9 mouse cellular contexts compared by ENCODE assay signal in genomic region chr1:193160317-193161032, GRCm38 (mm10). TPM values are rescaled to one million over a fixed set of nuclear protein-coding genes. Genes with fewer than 3 reads are reported as not detected.
DNase-seq lines count a peak whose midpoint lies in the region; ATAC-seq and TF ChIP-seq lines count a peak whose summit lies in the region.
"Had no signal": no experiment of that assay in that cellular context is flagged by ENCODE, and none has a peak within 500 bp of the region (broad histone marks: within the 10 kb centered on the region; RNA-seq: fewer than 3 reads in every experiment).

No protein-coding gene starts in this region.

- peak; percentile 65 to 67 for DNase-seq in B cell, adult 2 months
- DNase-seq in liver, embryonic 11.5 days (ENCODE audit: low spot score) = peak; percentile 70
- DNase-seq in midbrain, postnatal 0 days (ENCODE audit: low spot score) = no peak
- peak; percentile 68 for DNase-seq in thymus, adult 2 months
- no peak for DNase-seq in right cerebral cortex, postnatal 25 days

- TF ChIP-seq POLR2A in thymus, adult 2 months (IDR thresholded peaks at IDR 0.05; ENCODE audit: control insufficient read depth, extremely low read depth, insufficient read depth, low read length, poor library complexity) = no peak

- ATAC-seq in activated CD4-positive, CD25-positive, alpha-beta regulatory T cell, adult 4 months = peak; percentile 51
- ATAC-seq in forebrain, embryonic 15.5 days (replicated peaks) = no peak
- ATAC-seq in hindbrain, embryonic 13.5 days (ENCODE audit: low FRiP score) = no peak
- peak; percentile 69 for ATAC-seq in liver, embryonic 11.5 days (replicated peaks; ENCODE audit: low FRiP score)
- no peak for ATAC-seq in midbrain, postnatal 0 days (ENCODE audit: low FRiP score)

- H3K4me3 ChIP-seq in forebrain, embryonic 15.5 days = no peak overlapping the region
- peak overlapping the region; percentile 21; the same call in 1 of the 2 replicates for H3K4me3 ChIP-seq in hindbrain, embryonic 13.5 days
- peak overlapping the region; percentile 23; the same call in 1 of the 2 replicates for H3K4me3 ChIP-seq in liver, embryonic 11.5 days (ENCODE audit: low read depth, low read length)
- no peak overlapping the region for H3K4me3 ChIP-seq in midbrain, postnatal 0 days (ENCODE audit: low read depth, low read length)
- H3K4me3 ChIP-seq in thymus, adult 2 months (ENCODE audit: control insufficient read depth, insufficient read depth, low read length) = peak overlapping the region; percentile 7; the same call in 1 of the 2 replicates
- H3K4me3 ChIP-seq: erythroblast, embryonic 14.5 days had no signal

- H3K9me3 ChIP-seq in forebrain, embryonic 15.5 days = no peaks in the 10 kb centered on the region
- H3K9me3 ChIP-seq in hindbrain, embryonic 13.5 days = no peaks in the 10 kb centered on the region
- no peaks in the 10 kb centered on the region for H3K9me3 ChIP-seq in liver, embryonic 11.5 days (ENCODE audit: control insufficient read depth, low read length)
- no peaks in the 10 kb centered on the region for H3K9me3 ChIP-seq in midbrain, postnatal 0 days (ENCODE audit: low read length)

- H3K9ac ChIP-seq in forebrain, embryonic 15.5 days (replicated peaks) = no peak overlapping the region
- H3K9ac ChIP-seq in hindbrain, embryonic 13.5 days = peak overlapping the region; percentile 20; the same call in 1 of the 2 replicates
- H3K9ac ChIP-seq in liver, embryonic 11.5 days (ENCODE audit: low read depth, low read length) = no peak overlapping the region
- H3K9ac ChIP-seq in midbrain, postnatal 0 days (replicated peaks; ENCODE audit: low read length, poor library complexity, severe bottlenecking) = no peak overlapping the region

- H3K27me3 ChIP-seq in forebrain, embryonic 15.5 days = no peaks in the 10 kb centered on the region
- peaks cover 15% of the 10 kb centered on the region for H3K27me3 ChIP-seq in hindbrain, embryonic 13.5 days
- H3K27me3 ChIP-seq in liver, embryonic 11.5 days (replicated peaks; ENCODE audit: control insufficient read depth, insufficient read depth, low read length) = 0 out of 2 replicates have a peak, but pooled peaks cover 2% of the 10 kb centered on the region
- H3K27me3 ChIP-seq in midbrain, postnatal 0 days (ENCODE audit: insufficient read depth, low read length) = no peaks in the 10 kb centered on the region
- H3K27me3 ChIP-seq in thymus, adult 2 months (ENCODE audit: control insufficient read depth, insufficient read depth, low read length) = no peaks in the 10 kb centered on the region

- H3K4me1 ChIP-seq in forebrain, embryonic 15.5 days = peaks cover 4% of the 10 kb centered on the region; the same call in 1 of the 2 replicates
- peaks cover 7% of the 10 kb centered on the region; the same call in 1 of the 2 replicates for H3K4me1 ChIP-seq in hindbrain, embryonic 13.5 days (replicated peaks)
- H3K4me1 ChIP-seq in liver, embryonic 11.5 days (replicated peaks; ENCODE audit: control insufficient read depth, insufficient read depth, low read length) = peaks cover 24% of the 10 kb centered on the region
- H3K4me1 ChIP-seq in midbrain, postnatal 0 days (ENCODE audit: insufficient read depth, low read length) = no peaks in the 10 kb centered on the region
- H3K4me1 ChIP-seq in thymus, adult 2 months (replicated peaks; ENCODE audit: control insufficient read depth, insufficient read depth, low read length) = peaks cover 26% of the 10 kb centered on the region

- H3K27ac ChIP-seq in forebrain, embryonic 15.5 days (replicated peaks) = no peak overlapping the region
- no peak overlapping the region for H3K27ac ChIP-seq in hindbrain, embryonic 13.5 days
- H3K27ac ChIP-seq in liver, embryonic 11.5 days (ENCODE audit: low read depth, low read length) = no peak overlapping the region
- H3K27ac ChIP-seq in midbrain, postnatal 0 days (ENCODE audit: low read depth, low read length) = no peak overlapping the region
- H3K27ac ChIP-seq in thymus, adult 2 months (ENCODE audit: control insufficient read depth, insufficient read depth, low read length) = peak overlapping the region; percentile 91

- TF ChIP-seq CTCF in midbrain, postnatal 0 days (IDR thresholded peaks at IDR 0.05) = no peak
- TF ChIP-seq CTCF in thymus, adult 2 months (IDR thresholded peaks at IDR 0.05; ENCODE audit: borderline replicate concordance, control insufficient read depth, extremely low read depth, insufficient read depth, low read length, poor library complexity) = no peak

- peak overlapping the region; percentile 31 for H3K4me2 ChIP-seq in forebrain, embryonic 15.5 days (replicated peaks)
- peak overlapping the region; percentile 34 for H3K4me2 ChIP-seq in hindbrain, embryonic 13.5 days
- peak overlapping the region; percentile 61 for H3K4me2 ChIP-seq in liver, embryonic 11.5 days
- H3K4me2 ChIP-seq in midbrain, postnatal 0 days (ENCODE audit: low read depth, low read length, poor library complexity, severe bottlenecking) = 0 out of 2 replicates have a peak overlapping the region, but pooled peaks have one; percentile 3

- 13% methylated on average over 18 of the region's 18 CpGs for WGBS in forebrain, embryonic 15.5 days
- 17% methylated on average over 18 of the region's 18 CpGs for WGBS in hindbrain, embryonic 13.5 days
- WGBS in liver, embryonic 11.5 days = 14% methylated on average over 18 of the region's 18 CpGs
- 14% methylated on average over 18 of the region's 18 CpGs for WGBS in midbrain, postnatal 0 days
- 23% methylated on average over 18 of the region's 18 CpGs for WGBS in thymus, adult 2 months

- H3K36me3 ChIP-seq in forebrain, embryonic 15.5 days = no peaks in the 10 kb centered on the region
- H3K36me3 ChIP-seq in hindbrain, embryonic 13.5 days = no peaks in the 10 kb centered on the region
- H3K36me3 ChIP-seq in liver, embryonic 11.5 days (ENCODE audit: control insufficient read depth, insufficient read depth, low read length) = no peaks in the 10 kb centered on the region; the same call in 1 of the 2 replicates
- H3K36me3 ChIP-seq in midbrain, postnatal 0 days (ENCODE audit: insufficient read depth, low read length) = no peaks in the 10 kb centered on the region
- H3K36me3 ChIP-seq in thymus, adult 2 months (ENCODE audit: control insufficient read depth, insufficient read depth, low read length) = no peaks in the 10 kb centered on the region

RNA-seq across cellular contexts. Expression of gene A130010J15Rik, which starts 7.4 kb away (rescaled TPM):
- polyA plus RNA-seq in activated CD4-positive, CD25-positive, alpha-beta regulatory T cell, adult 4 months (2017; shearing (Covaris generic)) = 10 to 100 TPM in 1 of 2 experiments, 1 to 10 TPM in 1; 9.8 to 16.4 TPM
- 14.2 and 15.7 TPM in 2 replicates for polyA plus RNA-seq in forebrain, embryonic 15.5 days (2015; fragmentation: Nextera tagmentation; extraction: Ambion mirVana)
- 12.9 and 13.5 TPM in 2 replicates for polyA plus RNA-seq in hindbrain, embryonic 13.5 days (2015; fragmentation: Nextera tagmentation; extraction: Ambion mirVana)
- polyA plus RNA-seq in liver, embryonic 11.5 days (2014; fragmentation: Nextera tagmentation; extraction: Ambion mirVana) = 11.1 and 12.8 TPM in 2 replicates
- 10.5 and 19.5 TPM in 2 replicates for total RNA-seq in midbrain, postnatal 0 days (2014; rRNA removed)
- polyA plus RNA-seq in midbrain, postnatal 0 days (2015; fragmentation: Nextera tagmentation; extraction: Ambion mirVana) = 10.0 and 10.1 TPM in 2 replicates
- 6.8 and 7.2 TPM in 2 replicates for polyA plus RNA-seq in thymus, adult 2 months (2012; rRNA removed)
- polyA plus RNA-seq: erythroblast, embryonic 14.5 days had no signal

RNA-seq across cellular contexts. Expression of gene Irf6, which starts 7.6 kb away (rescaled TPM):
- polyA plus RNA-seq in activated CD4-positive, CD25-positive, alpha-beta regulatory T cell, adult 4 months (2017; shearing (Covaris generic)) = 1 to 10 TPM; 3.5 to 5.9 TPM
- polyA plus RNA-seq in forebrain, embryonic 15.5 days (2015; fragmentation: Nextera tagmentation; extraction: Ambion mirVana) = 0.52 and 0.79 TPM in 2 replicates
- 0.62 and 0.82 TPM in 2 replicates for polyA plus RNA-seq in hindbrain, embryonic 13.5 days (2015; fragmentation: Nextera tagmentation; extraction: Ambion mirVana)
- 4.1 and 5.2 TPM in 2 replicates for polyA plus RNA-seq in liver, embryonic 11.5 days (2014; fragmentation: Nextera tagmentation; extraction: Ambion mirVana)
- 0.71 and 1.2 TPM in 2 replicates for total RNA-seq in midbrain, postnatal 0 days (2014; rRNA removed)
- polyA plus RNA-seq in midbrain, postnatal 0 days (2015; fragmentation: Nextera tagmentation; extraction: Ambion mirVana) = 0.77 and 0.94 TPM in 2 replicates
- 18.6 and 26.5 TPM in 2 replicates for polyA plus RNA-seq in thymus, adult 2 months (2012; rRNA removed)
- polyA plus RNA-seq: erythroblast, embryonic 14.5 days had no signal

RNA-seq across cellular contexts. Expression of gene Diexf, which starts 30.4 kb away (rescaled TPM):
- polyA plus RNA-seq in activated CD4-positive, CD25-positive, alpha-beta regulatory T cell, adult 4 months (2017; shearing (Covaris generic)) = 1 to 10 TPM; 6.8 to 7.1 TPM
- 11.2 and 11.5 TPM in 2 replicates for polyA plus RNA-seq in forebrain, embryonic 15.5 days (2015; fragmentation: Nextera tagmentation; extraction: Ambion mirVana)
- polyA plus RNA-seq in hindbrain, embryonic 13.5 days (2015; fragmentation: Nextera tagmentation; extraction: Ambion mirVana) = 7.1 and 7.4 TPM in 2 replicates
- 9.3 and 10.7 TPM in 2 replicates for polyA plus RNA-seq in liver, embryonic 11.5 days (2014; fragmentation: Nextera tagmentation; extraction: Ambion mirVana)
- 14.4 and 15.5 TPM in 2 replicates for total RNA-seq in midbrain, postnatal 0 days (2014; rRNA removed)
- 3.4 and 3.9 TPM in 2 replicates for polyA plus RNA-seq in midbrain, postnatal 0 days (2015; fragmentation: Nextera tagmentation; extraction: Ambion mirVana)
- 67.4 and 76.9 TPM in 2 replicates for polyA plus RNA-seq in thymus, adult 2 months (2012; rRNA removed)

RNA-seq across cellular contexts. Expression of gene Traf3ip3, which starts 41.0 kb away (rescaled TPM):
- polyA plus RNA-seq in activated CD4-positive, CD25-positive, alpha-beta regulatory T cell, adult 4 months (2017; shearing (Covaris generic)) = 100 to 1,000 TPM; 269 to 282 TPM
- polyA plus RNA-seq in forebrain, embryonic 15.5 days (2015; fragmentation: Nextera tagmentation; extraction: Ambion mirVana) = 1.3 TPM in 2 replicates
- 2.1 and 2.8 TPM in 2 replicates for polyA plus RNA-seq in hindbrain, embryonic 13.5 days (2015; fragmentation: Nextera tagmentation; extraction: Ambion mirVana)
- 8.5 and 9.2 TPM in 2 replicates for polyA plus RNA-seq in liver, embryonic 11.5 days (2014; fragmentation: Nextera tagmentation; extraction: Ambion mirVana)
- 2.4 and 2.7 TPM in 2 replicates for total RNA-seq in midbrain, postnatal 0 days (2014; rRNA removed)
- polyA plus RNA-seq in midbrain, postnatal 0 days (2015; fragmentation: Nextera tagmentation; extraction: Ambion mirVana) = 1.3 and 1.9 TPM in 2 replicates
- polyA plus RNA-seq in thymus, adult 2 months (2012; rRNA removed) = 128 and 142 TPM in 2 replicates
- polyA plus RNA-seq: erythroblast, embryonic 14.5 days had no signal

RNA-seq across cellular contexts. Expression of gene Lamb3, which starts 47.0 kb away (rescaled TPM):
- 10 to 100 TPM; 17.1 to 18.9 TPM for polyA plus RNA-seq in activated CD4-positive, CD25-positive, alpha-beta regulatory T cell, adult 4 months (2017; shearing (Covaris generic))
- polyA plus RNA-seq in forebrain, embryonic 15.5 days (2015; fragmentation: Nextera tagmentation; extraction: Ambion mirVana) = 0.41 and 0.62 TPM in 2 replicates
- polyA plus RNA-seq in hindbrain, embryonic 13.5 days (2015; fragmentation: Nextera tagmentation; extraction: Ambion mirVana) = 0.18 and 0.73 TPM in 2 replicates
- 0.15 and 0.48 TPM in 2 replicates for polyA plus RNA-seq in liver, embryonic 11.5 days (2014; fragmentation: Nextera tagmentation; extraction: Ambion mirVana)
- total RNA-seq in midbrain, postnatal 0 days (2014; rRNA removed) = 0.66 and 0.82 TPM in 2 replicates
- 1.1 and 1.4 TPM in 2 replicates for polyA plus RNA-seq in midbrain, postnatal 0 days (2015; fragmentation: Nextera tagmentation; extraction: Ambion mirVana)
- 27.2 and 27.8 TPM in 2 replicates for polyA plus RNA-seq in thymus, adult 2 months (2012; rRNA removed)
- polyA plus RNA-seq: erythroblast, embryonic 14.5 days had no signal

Comparison
In these comparisons a context has a peak if more than half of its experiments do, and no peak if none do; other contexts are left out.
1. DNase-seq: peak in B cell, adult 2 months (2 of 2), liver, embryonic 11.5 days (single experiment) and thymus, adult 2 months (single experiment); none in midbrain, postnatal 0 days (single experiment) and right cerebral cortex, postnatal 25 days (single experiment).
2. ATAC-seq: peak in activated CD4-positive, CD25-positive, alpha-beta regulatory T cell, adult 4 months (single experiment) and liver, embryonic 11.5 days (single experiment); none in forebrain, embryonic 15.5 days (single experiment), hindbrain, embryonic 13.5 days (single experiment) and midbrain, postnatal 0 days (single experiment).
3. H3K4me2 ChIP-seq: peak in every context shown above with its lines; median percentile 61 in liver, embryonic 11.5 days; 34 in hindbrain, embryonic 13.5 days; 31 in forebrain, embryonic 15.5 days; 3 in midbrain, postnatal 0 days.
4. H3K4me3 ChIP-seq: peak in hindbrain, embryonic 13.5 days (single experiment), liver, embryonic 11.5 days (single experiment) and thymus, adult 2 months (single experiment); none in forebrain, embryonic 15.5 days (single experiment) and midbrain, postnatal 0 days (single experiment).